Mouse (Mus musculus) thymus, postnatal 4 days (tissue): ENCODE data around the gene Ska3.

Source experiments
- DNase-seq: peaks from one replicate; pipeline ENCODE4 v3.0.0; 2021

The Ska3 gene

DNA sequence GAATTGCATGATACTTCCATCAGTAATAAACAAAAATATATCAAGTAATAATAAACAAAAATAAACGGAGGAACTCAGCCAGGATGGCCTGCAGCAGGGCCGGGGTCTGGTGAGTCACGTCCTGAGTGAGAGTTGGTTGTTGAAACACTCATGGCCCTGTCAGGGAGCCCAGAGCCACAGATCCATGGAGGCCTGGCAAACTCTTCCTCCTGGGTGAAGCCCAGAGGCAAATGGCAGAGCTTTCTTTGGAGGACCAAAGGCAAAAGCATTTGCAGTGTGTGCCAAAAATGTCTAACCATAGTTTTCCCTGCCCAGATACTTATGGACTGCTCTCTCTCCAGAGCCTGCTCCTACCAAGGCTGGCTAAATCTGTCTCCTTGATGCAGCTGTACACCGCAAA lies 34.8 kb downstream of the Ska3 start:
- DNase-seq = no peak

DNA sequence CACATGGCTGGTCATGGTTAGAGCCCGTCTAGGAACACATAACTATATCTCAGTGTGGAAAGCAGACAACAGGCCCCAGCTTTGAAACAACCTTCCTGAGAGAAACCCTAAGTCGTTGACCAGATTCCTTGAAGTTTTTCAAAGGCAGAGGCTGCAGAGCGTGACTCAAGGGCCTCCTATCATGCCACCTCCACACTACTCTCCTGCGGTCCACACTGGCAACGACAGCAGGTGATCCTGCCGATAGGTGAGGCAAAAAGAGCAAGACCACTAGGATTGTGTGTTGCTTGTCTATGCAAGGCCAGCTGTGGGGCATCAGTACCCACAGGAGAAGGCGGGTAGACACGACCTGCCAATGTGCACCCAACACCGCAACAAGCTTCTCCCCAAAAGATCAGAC lies 36.2 kb downstream of the Ska3 start:
- no peak for DNase-seq

DNA sequence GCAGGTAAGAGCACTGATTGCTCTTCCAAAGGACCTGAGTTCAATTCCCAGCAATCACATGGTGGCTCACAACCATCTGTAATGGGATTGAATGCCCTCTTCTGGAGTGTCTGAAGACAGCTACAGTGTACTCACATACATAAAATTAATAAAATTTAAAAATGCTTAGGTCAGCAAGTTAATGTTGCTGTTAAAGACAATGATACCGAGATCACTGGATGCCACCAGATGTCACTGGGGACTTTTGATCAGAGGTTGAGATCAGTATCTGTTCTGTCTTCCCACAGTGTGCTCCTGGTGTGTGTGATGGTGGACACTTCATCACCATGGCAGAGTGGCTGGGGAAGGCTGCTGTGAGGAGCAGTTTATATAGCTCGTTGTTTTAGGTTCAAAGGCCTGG lies 36.7 kb downstream of the Ska3 start:
- no peak for DNase-seq

DNA sequence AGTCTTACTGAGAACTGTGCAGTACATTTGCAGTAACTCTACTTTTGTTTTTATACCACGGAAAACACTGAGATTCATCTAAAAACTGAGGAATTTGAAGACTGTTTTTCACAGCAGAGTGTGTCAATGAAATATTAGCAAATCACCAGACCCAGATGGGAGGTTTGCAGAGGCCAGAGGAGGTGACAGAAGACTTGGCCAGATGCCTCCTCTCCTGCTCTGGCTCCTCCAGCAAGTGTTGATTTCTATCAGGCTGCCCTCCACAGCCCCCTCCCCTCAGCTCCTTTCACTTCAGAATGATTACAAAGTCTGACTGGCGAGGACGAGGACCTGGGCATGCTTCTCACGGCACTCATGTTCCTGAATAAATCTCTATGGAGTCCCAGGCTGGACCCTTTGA lies 38.6 kb downstream of the Ska3 start:
- DNase-seq = no peak

DNA sequence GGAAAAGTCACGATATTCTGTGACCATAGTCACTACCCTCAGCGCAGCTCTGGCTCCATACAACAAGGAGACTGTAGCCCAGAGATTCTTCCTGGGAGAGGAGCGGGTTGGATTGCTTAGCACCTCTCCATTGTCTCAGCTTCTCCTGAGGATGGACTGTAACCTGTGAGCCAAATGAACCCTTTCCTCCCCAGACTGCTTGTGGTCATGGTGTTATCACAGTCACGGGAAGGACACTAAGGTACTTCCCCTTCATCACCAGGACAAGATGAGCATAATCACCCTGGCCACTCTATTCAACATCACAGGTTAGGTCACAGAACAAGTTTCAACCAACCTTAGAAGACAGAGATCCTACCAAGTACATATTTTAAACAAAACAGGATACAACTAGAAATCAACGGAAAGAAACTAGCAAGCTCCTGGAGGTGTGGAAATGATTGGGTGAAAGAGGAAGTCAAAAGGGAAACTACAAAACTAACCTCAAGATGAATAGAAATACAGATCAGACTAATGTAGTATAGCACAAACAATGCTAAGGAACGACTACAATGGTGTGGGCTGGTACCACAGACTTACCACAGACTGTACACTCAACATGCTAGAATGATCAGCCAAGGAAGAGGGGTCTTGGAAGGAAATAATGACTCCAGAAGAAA lies 53.7 kb downstream of the Ska3 start:
- DNase-seq = no peak

DNA sequence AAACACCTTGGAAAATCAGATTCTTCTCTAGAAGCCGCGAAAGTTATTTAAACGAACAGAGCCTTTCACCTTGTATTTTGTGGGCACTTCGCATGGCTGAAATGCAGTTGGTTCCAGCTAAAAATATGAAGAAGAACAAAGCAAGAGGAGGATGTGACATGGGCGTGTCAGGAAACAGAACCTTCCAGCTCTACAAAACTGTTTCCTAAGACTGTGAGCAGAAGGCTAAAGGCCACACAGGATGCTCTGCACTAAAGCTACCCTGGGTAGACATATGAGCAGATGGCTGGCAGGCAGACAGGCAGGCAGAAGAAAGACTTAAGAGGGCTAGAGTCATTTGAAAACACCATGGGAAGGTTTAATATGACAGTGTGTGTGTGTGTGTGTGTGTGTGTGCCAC lies 56.9 kb downstream of the Ska3 start:
- DNase-seq = no peak

DNA sequence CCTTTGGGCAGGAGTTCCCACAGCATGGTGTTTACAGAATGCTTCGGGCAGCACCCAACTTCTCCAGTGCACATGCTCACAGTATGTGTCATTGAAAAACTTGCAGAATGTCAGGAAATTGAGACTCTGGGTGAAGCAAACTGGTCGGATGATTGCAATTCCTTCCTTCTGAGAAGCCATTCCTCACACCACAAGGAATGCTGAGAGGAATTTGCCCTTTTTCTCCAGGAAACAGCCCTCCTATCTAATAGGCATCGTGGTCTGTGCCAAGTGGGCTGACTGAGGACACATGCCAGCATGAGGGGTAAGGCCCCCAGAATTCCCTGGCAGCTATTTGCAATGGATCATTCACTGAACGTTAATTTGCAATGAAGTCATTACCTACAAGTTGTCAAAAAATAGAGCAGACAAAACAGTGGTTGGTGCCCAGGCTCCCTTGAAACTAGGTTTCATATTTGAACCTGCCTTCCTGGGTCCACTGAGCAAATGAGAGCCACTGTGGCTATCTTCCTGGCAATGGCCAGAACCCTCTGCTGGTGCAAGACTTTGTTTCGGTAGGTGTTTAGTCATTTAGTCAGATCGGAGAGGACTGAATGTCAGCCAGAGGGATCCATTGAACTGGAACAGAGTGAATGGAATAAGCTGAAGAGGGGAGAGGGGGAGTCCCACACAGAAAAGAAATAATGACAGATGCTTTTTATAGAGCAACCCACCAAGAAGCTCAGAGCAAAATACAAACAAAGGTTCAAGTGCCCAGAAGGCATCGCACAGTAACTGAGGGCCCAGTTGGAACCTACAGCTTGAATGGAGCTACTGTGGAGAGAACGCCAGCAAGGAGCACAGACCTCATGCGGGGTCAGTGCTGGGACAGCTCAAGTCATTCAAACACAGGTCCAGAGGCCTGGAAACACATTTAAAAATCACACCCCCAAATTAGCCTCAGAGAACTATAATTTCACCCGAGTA lies 65.3 kb downstream of the Ska3 start:
- no peak for DNase-seq

DNA sequence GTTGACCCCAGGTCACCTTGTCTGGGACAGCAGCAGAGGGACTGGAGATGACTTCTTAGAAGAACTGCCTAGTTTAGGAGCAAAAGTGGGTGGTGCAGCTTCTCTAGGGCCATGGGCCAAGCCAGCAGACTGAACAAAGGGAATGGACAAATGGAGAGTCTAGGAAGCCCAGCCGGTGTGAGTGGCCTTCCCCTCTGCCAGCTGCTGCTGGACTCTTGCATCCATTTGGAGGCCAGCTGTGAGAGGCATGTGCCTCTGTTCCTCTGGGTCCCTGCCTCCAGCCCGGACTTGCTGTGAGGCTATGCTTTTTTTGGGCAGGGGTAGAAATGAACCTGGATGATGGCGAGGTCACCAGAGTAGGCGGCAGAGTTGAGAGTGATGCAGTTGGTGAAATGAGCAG lies 67.7 kb downstream of the Ska3 start, which contains the start of gene Lats2:
Gene Lats2 (minus strand): TSS at position 152 of the 400 bp plus-strand sequence.
- DNase-seq = no peak
